Mouse (Mus musculus) heart, embryonic 10.5 days (tissue): ENCODE measurements around the gene Amh. TPM values are rescaled to one million over a fixed set of nuclear protein-coding genes. Genes with fewer than 3 reads are reported as not detected.
"Not testable (repeated sequence)": the region's sequence is repeated elsewhere in the genome, so short reads cannot be mapped to it uniquely, and the experiment has no call there.

Source experiments
- DNase-seq: peaks from one replicate; pipeline ENCODE4 v3.0.0-alpha.2; 2017; ENCODE audit warnings: low spot score
- H3K27ac ChIP-seq: fragments of 300-500 bp; sonication (generic); 2 replicates; pipeline ENCODE4 v1.5.1; 2016; ENCODE audit warnings: mild to moderate bottlenecking
- H3K27me3 ChIP-seq: fragments of 300-500 bp; sonication (generic); 2 replicates; pipeline ENCODE4 v1.6.1; 2016; ENCODE audit warnings: mild to moderate bottlenecking; ENCODE audit not compliant: poor library complexity, insufficient read depth, severe bottlenecking
- H3K36me3 ChIP-seq: fragments of 300-500 bp; sonication (generic); 2 replicates; pipeline ENCODE4 v1.6.1; 2016; ENCODE audit warnings: mild to moderate bottlenecking, moderate library complexity
- H3K4me1 ChIP-seq: fragments of 300-500 bp; sonication (generic); 2 replicates; pipeline ENCODE4 v1.6.1; 2016; ENCODE audit warnings: mild to moderate bottlenecking
- H3K4me3 ChIP-seq: fragments of 300-500 bp; sonication (generic); 2 replicates; pipeline ENCODE4 v1.5.1; 2016; ENCODE audit warnings: mild to moderate bottlenecking, moderate library complexity
- H3K9me3 ChIP-seq: fragments of 300-500 bp; sonication (generic); 2 replicates; pipeline ENCODE4 v1.6.1; 2016; ENCODE audit warnings: mild to moderate bottlenecking, moderate library complexity
- WGBS: fragments of 180-500 bp; shearing (Covaris S2); methylation state at CpG from one replicate; pipeline ENCODE4 v1.1.7; 2016; 5-methylcytosine and 5-hydroxymethylcytosine counted together
- polyA plus RNA-seq: library from polyadenylated mRNA; unstranded; fragments of >200 nt; fragmentation: Nextera tagmentation; extraction: Ambion mirVana; gene quantifications from 2 replicates; pipeline ENCODE4 v1.2.1, GENCODE M21; 2016

Gene Amh
- polyA plus RNA-seq, 1 experiment from 2014 or later, result not detected

DNA sequence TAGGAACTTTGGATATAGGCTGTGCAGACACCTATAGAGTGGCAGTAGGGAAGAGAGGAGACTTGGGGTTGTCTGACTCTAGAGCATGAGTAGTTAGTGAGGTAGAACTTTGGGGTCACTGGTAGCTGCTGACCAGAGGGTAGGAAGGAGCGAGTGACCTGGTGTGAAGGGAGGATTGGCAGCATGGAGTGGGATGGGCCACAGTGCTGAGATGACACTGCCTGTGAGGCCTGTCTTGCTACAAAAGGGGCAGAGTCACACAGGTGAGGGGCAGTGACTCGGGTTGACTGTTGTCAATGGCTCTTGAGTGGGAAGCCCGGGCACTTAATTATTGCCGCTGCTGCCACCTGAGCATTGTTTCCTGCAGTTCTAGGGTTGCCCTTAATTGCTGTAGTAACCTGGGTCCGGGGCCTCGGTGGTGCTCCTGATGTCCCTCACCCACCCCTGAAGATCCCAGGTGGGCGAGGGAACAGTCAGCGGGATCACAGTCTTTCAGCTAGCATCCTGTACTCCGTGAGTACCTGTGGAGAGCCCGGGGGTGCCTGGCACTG lies 22.9 kb downstream of the Amh start:
- DNase-seq, result no peak
- H3K4me1 ChIP-seq, result peaks cover 51% of the 10 kb centered on the region
- H3K36me3 ChIP-seq, result peaks cover 29% of the 10 kb centered on the region
- H3K27me3 ChIP-seq, result peaks cover 8% of the 10 kb centered on the region
- peak overlapping the region; percentile 85 for H3K4me3 ChIP-seq
- 89% methylated on average over 10 of the region's 10 CpGs for WGBS
- H3K27ac ChIP-seq, result no peak overlapping the region
- no peaks in the 10 kb centered on the region for H3K9me3 ChIP-seq

DNA sequence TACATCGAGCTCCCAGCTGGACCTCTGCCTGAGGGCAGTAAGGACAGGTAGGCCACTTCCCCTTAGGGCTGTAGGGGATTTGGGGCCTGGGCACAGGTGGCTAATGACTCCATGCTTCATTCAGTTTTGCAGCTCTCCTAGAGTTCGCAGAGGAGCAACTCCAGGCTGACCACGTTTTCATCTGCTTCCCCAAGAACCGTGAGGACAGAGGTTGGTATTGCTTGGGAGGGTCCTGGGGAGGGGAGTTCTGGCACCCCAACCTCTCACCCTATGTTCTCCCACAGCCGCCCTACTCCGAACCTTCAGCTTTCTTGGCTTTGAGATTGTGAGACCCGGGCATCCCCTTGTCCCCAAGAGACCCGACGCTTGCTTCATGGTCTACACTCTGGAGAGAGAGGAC lies 23.5 kb downstream of the Amh start:
- Histone ChIP-seq H3K36me3 (peaks cover 29% of the 10 kb centered on the region), H3K4me3 (peak overlapping the region; percentile 85; the same call in 1 of the 2 replicates), H3K4me1 (peaks cover 57% of the 10 kb centered on the region), H3K27me3 (peaks cover 14% of the 10 kb centered on the region)
- 88% methylated on average over 9 of the region's 9 CpGs for WGBS
- H3K27ac ChIP-seq, DNase-seq, H3K9me3 ChIP-seq: not testable (repeated sequence)

GRCm38 (mm10) chr10:80829359-80830278 lies 24.6 kb downstream of the Amh start:
- Histone ChIP-seq H3K27me3 (peaks cover 24% of the 10 kb centered on the region), H3K4me1 (peaks cover 64% of the 10 kb centered on the region), H3K27ac (no peak overlapping the region), H3K9me3 (no peaks in the 10 kb centered on the region), H3K36me3 (peaks cover 29% of the 10 kb centered on the region), H3K4me3 (peak overlapping the region; percentile 3; the same call in 1 of the 2 replicates)
- no peak for DNase-seq
- WGBS, result 47% methylated on average over 1 of the region's 1 CpGs

- Histone ChIP-seq H3K27me3 (peaks cover 40% of the 10 kb centered on the region), H3K27ac (no peak overlapping the region), H3K9me3 (no peaks in the 10 kb centered on the region), H3K4me1 (peaks cover 77% of the 10 kb centered on the region), H3K4me3 (peak overlapping the region; percentile 20; the same call in 1 of the 2 replicates), H3K36me3 (peaks cover 29% of the 10 kb centered on the region)
- peak; percentile 91 for DNase-seq
- 3% methylated on average over 9 of the region's 9 CpGs for WGBS
These were observed 26.1 kb downstream of the Amh start for GRCm38 (mm10) chr10:80831136-80831535.

GRCm38 (mm10) chr10:80832818-80833217 lies 27.8 kb downstream of the Amh start:
- Histone ChIP-seq H3K36me3 (peaks cover 28% of the 10 kb centered on the region), H3K9me3 (no peaks in the 10 kb centered on the region), H3K27me3 (peaks cover 54% of the 10 kb centered on the region), H3K4me3 (no peak overlapping the region), H3K4me1 (peaks cover 86% of the 10 kb centered on the region), H3K27ac (no peak overlapping the region)
- WGBS, result 65% methylated on average over 7 of the region's 7 CpGs
- no peak for DNase-seq

DNA sequence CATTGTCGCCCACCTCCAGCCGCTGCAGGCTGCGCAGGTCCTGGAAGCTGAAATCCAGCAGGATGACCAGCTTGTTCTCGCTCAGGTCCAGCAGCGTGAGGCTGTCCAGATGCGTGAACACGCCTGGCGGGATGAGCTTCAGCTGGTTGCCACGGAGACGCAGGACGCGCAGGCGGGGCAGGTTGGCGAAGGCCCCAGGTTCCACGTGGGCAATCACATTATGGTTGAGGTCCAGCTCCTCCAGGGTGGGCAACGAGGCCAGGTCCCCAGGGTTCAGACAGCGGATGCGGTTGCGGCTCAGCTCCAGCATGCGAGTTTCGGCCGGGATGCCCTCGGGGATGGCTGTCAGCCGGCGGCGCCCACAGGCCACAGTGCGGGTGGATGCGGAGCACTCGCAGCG lies 30.6 kb downstream of the Amh start:
- 47% methylated on average over 30 of the region's 30 CpGs for WGBS
- Histone ChIP-seq H3K4me3 (peak overlapping the region; percentile 38), H3K9me3 (no peaks in the 10 kb centered on the region), H3K27ac (peak overlapping the region; percentile 52; the same call in 1 of the 2 replicates), H3K36me3 (0 out of 2 replicates have a peak, but pooled peaks cover 2% of the 10 kb centered on the region), H3K4me1 (peaks cover 70% of the 10 kb centered on the region), H3K27me3 (peaks cover 57% of the 10 kb centered on the region)
- no peak for DNase-seq

- H3K36me3 ChIP-seq, result no peaks in the 10 kb centered on the region
- WGBS, result 38% methylated on average over 7 of the region's 7 CpGs
- peaks cover 71% of the 10 kb centered on the region for H3K27me3 ChIP-seq
- H3K4me3 ChIP-seq, result peak overlapping the region; percentile 13
- H3K4me1 ChIP-seq, result peaks cover 57% of the 10 kb centered on the region
- DNase-seq, result no peak
- H3K27ac ChIP-seq, result peak overlapping the region; percentile 68; the same call in 1 of the 2 replicates
- no peaks in the 10 kb centered on the region for H3K9me3 ChIP-seq
These were observed 31.9 kb downstream of the Amh start for GRCm38 (mm10) chr10:80836949-80837379.

DNA sequence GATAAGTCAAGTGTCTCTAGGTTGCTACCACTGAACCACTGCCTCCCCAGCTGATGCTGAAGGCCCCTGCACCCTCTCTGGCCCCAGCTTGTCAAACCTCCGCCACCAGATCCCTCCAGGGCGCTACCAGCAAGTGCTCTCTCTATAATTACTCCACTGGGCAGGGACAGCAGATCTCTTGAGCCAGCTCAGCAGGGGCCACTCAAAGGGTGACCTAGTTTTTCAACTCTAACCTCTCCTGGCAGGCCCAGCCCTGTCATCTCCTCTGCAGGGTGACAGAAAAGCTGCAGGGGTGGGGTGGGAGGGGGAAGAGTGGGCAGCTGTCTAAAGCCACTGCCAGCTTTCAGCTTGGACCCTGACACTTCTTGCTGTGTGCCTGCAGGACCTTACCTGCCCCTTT lies 32.8 kb downstream of the Amh start:
- Histone ChIP-seq H3K4me3 (peak overlapping the region; percentile 13; the same call in 1 of the 2 replicates), H3K27me3 (peaks cover 73% of the 10 kb centered on the region), H3K4me1 (peaks cover 48% of the 10 kb centered on the region), H3K9me3 (no peaks in the 10 kb centered on the region), H3K27ac (peak overlapping the region; percentile 68), H3K36me3 (no peaks in the 10 kb centered on the region)
- no peak for DNase-seq
- WGBS, result 18% methylated on average over 2 of the region's 2 CpGs

DNA sequence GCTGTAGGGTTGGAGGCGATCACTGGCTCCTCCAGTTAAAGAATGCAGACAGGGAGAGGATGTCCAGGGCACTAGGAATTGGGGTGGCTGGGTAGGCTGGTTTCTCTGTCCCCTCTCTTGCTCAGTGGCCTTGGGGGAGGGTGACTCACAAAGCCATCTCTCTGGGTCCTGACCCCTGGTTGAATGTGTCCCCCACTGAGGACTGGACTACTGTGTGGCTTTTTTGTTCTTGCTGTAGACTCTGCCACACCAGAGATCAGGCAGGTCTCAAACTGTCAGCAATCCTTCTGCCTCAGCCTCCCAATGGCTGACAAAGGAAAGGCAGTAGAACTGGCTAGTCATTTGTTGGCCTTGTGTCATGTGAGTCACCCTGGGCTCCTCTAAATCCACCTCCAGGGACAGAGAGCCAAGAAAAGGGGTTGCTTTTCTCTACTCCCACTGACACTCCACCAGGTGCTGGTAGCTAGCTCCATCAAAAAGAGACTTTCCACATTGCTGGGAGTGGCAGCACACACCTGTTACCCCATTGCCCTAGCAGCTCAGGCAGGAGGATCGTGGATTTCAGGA lies 33.4 kb downstream of the Amh start:
- H3K4me3 ChIP-seq, result 0 out of 2 replicates have a peak overlapping the region, but pooled peaks have one; percentile 13
- H3K27ac ChIP-seq, result peak overlapping the region; percentile 68; the same call in 1 of the 2 replicates

GRCm38 (mm10) chr10:80839848-80840247 lies 34.8 kb downstream of the Amh start:
- WGBS, result 55% methylated on average over 6 of the region's 6 CpGs
- no peak overlapping the region for H3K27ac ChIP-seq
- no peaks in the 10 kb centered on the region for H3K36me3 ChIP-seq
- H3K4me1 ChIP-seq, result peaks cover 45% of the 10 kb centered on the region
- peaks cover 73% of the 10 kb centered on the region for H3K27me3 ChIP-seq
- no peak for DNase-seq
- no peak overlapping the region for H3K4me3 ChIP-seq
- no peaks in the 10 kb centered on the region for H3K9me3 ChIP-seq

More for the DNA sequence above, 33.4 kb downstream of the Amh start:
- no peak for DNase-seq
- no peaks in the 10 kb centered on the region for H3K9me3 ChIP-seq
- WGBS, result 57% methylated on average over 2 of the region's 2 CpGs
- H3K4me1 ChIP-seq, result peaks cover 45% of the 10 kb centered on the region
- peaks cover 73% of the 10 kb centered on the region for H3K27me3 ChIP-seq
- no peaks in the 10 kb centered on the region for H3K36me3 ChIP-seq

DNA sequence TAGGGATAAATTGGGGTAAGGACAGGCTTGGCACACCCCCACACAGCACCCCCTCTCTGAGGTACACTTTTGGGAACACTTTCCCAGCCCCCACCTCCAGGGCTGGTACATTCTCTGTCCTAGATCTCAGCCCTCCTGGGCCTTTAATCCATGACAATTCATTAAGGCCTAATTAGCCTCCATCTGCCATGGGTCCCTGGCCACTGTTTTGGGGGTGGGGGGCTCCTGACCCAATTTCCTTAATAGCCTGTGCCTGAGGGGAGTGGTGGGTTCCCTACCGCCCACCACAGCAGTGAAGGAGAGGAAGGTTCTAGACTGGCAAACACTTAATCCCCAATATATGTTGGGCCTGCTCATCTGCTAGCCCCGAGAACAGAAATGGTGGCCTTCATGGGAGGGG lies 36.6 kb downstream of the Amh start:
- Histone ChIP-seq H3K9me3 (no peaks in the 10 kb centered on the region), H3K27me3 (peaks cover 72% of the 10 kb centered on the region), H3K4me1 (peaks cover 38% of the 10 kb centered on the region), H3K4me3 (no peak overlapping the region), H3K27ac (no peak overlapping the region), H3K36me3 (no peaks in the 10 kb centered on the region)
- DNase-seq, result no peak
- WGBS, result 63% methylated on average over 2 of the region's 2 CpGs

GRCm38 (mm10) chr10:80842334-80842733 lies 37.3 kb downstream of the Amh start:
- WGBS, result 76% methylated on average over 15 of the region's 15 CpGs

More at GRCm38 (mm10) chr10:80842334-80842733, 37.3 kb downstream of the Amh start:
- Histone ChIP-seq H3K4me1 (peaks cover 32% of the 10 kb centered on the region), H3K4me3 (no peak overlapping the region), H3K9me3 (no peaks in the 10 kb centered on the region), H3K27ac (no peak overlapping the region), H3K36me3 (no peaks in the 10 kb centered on the region), H3K27me3 (peaks cover 66% of the 10 kb centered on the region)
- no peak for DNase-seq
